Mouse (Mus musculus): ENCODE measurements around the gene Rpain.

Gene Rpain

DNA sequence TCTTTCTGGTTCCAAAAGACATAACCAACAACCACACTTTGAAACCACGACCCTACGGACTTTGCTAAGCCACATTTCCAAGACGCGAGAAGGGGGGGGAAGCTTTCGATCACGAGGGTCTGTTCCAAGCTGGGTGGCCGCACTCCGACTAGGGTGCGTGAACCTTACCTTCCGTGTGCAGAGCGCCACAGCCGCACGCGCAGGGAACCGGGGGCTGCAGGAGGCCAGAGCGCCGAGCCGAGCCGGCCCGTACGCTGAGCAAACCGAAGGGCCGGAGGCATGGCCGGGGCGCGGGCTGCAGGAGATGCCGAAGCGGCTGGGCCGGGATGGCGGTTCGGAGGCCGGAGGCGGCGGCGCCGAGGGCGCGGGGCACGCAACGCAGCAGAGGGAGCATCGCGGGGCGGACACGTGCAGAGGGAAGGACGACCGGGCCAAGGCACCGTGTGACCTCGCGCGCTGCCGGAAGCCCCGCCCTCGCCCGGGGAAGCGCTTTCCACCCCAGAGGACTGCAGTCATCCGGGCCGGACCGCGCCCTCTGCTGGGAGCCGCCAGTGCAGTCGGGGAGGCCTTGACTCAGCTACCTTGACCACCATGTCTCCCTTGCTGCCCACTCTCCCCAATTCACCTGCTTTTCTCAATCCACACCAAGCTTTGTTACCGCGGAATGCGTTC, 12.7 kb downstream of the Rpain start, which contains the start of gene C1qbp:
C1qbp (minus strand) TSS at position 470 of the 672 bp plus-strand sequence.
- no peak for DNase-seq (ENCODE audit: extremely low spot score, low read depth, low spot score)

- DNase-seq (ENCODE audit: extremely low spot score, low read depth, low spot score) = no peak
Observed at GRCm38 (mm10) chr11:71001167-71001566, 31.2 kb downstream of the Rpain start.

DNA sequence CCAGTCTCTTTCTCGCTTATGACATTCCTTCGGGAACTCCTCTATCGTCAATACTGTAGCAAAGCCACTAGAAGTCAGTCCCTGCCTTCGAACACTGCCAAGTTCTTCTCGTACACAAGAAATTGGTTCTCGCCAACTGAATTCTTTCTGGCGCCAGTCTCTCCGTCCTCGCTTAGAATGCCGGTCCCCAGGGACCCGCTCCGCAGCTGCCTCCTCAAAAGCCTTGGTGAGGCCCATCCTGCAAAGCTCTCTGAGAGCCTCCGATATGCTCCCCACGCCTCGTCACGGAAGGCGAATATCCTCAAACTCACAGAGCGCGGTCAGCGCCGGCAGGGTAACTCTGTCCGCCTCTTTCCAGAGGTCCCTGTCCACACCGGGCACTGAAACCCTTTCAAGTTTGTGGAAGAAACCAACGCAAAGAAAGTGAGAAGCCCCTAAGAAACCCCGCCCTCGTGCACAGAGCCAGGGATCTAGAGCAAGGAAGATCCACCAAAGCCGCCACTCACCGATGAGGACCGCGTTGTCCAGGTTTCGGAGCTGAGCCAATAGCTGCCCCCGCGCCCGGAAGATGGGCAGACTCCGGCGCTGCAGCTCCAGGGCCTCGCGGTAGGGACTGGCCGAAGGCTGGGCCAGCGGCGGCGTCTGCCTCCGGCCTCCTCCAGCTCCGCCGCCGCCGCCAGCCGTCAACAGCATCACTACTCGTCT, 33.8 kb downstream of the Rpain start:
- DNase-seq (ENCODE audit: extremely low spot score, low read depth, low spot score) = no peak

- peak; percentile 97 for DNase-seq (ENCODE audit: extremely low spot score, low read depth, low spot score)
Observed at GRCm38 (mm10) chr11:71004316-71004773, 34.3 kb downstream of the Rpain start, which contains the start of gene Dhx33. Dhx33 (minus strand) TSS chr11:71004437.

GRCm38 (mm10) chr11:71005046-71005445, 35.0 kb downstream of the Rpain start:
- DNase-seq (ENCODE audit: extremely low spot score, low read depth, low spot score) = no peak

- no peak for DNase-seq (ENCODE audit: extremely low spot score, low read depth, low spot score)
Observed at GRCm38 (mm10) chr11:71007026-71007425, 37.0 kb downstream of the Rpain start.

GRCm38 (mm10) chr11:71007831-71008230, 37.8 kb downstream of the Rpain start:
- DNase-seq (ENCODE audit: extremely low spot score, low read depth, low spot score) = no peak

DNA sequence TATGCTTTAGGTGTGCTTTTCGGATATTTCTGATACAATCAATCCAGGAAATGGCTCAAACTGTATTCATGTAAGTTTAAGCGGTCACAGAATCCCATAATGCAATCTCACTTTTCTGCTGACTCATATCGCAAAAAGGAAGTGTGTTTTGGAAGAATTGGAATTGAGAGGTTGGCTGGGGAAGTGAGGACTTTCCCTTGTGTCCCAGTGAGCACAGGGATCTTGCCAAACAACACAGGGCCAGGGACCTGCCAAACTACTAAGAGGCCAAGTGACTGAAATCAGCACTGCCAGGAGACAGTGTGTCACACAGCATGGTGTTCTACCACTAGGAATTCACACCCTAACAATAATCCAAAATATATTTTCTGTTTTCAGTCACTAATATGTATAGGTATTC, 38.3 kb downstream of the Rpain start:
- no peak for DNase-seq (ENCODE audit: extremely low spot score, low read depth, low spot score)

- DNase-seq (ENCODE audit: extremely low spot score, low read depth, low spot score) = no peak
Observed at GRCm38 (mm10) chr11:71012743-71013142, 42.7 kb downstream of the Rpain start.

- DNase-seq (ENCODE audit: extremely low spot score, low read depth, low spot score) = no peak
Observed at GRCm38 (mm10) chr11:71017051-71017450, 47.0 kb downstream of the Rpain start.

DNA sequence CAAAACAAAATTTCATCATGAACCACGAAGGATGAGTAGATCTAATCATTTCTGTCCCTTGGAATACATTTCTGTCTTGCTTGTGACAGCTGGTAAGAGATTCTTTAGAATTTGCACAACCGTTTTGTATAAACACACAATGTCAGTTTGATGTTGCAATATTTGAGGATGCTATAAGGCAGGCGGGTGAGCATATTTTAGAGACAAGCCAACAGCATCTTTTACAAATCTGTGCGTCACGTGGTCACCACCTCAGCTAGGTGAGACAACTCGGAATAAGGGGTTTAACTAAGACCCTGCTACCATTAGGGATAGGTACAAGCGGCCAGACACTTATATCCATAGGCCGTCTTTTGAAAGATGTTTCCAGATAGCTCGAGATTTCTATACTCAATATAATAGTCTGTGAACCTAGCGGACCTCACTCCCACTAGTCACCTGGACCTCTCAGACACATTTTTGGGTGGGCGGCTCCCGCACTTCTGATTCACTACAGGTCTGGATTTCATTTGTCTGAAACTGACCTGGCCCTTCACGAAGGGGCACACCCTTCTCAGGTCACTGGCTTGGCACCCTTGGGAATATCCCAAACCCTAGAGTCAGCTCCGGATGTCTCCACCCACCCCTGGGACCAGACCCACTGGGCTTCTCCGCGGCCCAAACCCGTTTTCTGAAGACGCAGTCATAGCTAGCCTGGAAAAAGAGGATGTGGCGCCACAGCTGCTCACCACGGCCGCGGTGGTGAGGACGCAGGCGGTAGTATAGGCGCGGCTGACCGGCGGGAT, 48.6 kb downstream of the Rpain start:
- no peak for DNase-seq (ENCODE audit: extremely low spot score, low read depth, low spot score)

DNA sequence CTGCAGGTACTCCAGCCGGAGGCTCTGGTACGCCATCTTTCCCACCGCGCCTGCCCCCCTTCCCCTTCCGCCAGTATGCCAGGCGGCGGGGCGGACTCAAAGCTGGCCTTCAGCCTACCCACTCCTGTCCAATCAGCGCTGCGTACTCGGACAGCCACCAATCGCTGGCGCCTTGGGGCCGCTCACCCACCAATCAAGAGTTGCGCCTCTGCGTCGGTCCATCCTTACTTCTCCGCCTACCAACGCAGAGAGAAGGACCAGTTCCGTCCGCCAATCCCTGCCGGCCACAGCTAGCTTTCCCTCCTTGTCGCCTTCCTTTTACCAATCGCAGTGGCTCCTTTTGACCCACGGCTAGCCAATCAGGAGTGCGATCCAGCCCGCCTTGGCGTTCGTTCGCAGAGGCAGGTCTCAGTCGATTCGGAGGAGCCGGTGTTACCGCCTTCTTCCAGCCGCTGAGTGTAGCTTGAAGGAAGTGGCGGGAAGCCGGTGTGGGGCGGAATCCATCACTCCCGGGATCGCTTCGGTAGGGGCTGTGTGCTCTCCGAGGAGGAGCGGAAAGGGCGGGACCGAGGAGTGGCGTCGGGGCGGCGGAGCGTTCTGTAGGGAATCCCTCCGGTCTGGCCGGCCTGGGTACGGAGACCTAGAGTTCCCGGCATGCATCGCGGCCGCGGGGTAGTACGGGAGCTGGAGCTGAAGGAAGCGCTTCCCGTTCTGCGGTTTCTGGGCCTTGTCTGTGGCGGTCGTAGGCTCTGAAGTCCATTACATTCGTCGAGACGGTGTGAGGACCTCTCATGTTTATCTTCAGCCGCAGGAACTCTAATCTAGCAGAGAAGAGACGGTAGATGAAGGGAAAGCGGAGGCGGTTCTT, 49.4 kb downstream of the Rpain start, which contains the start of the genes Mis12 and Derl2:
Mis12 (plus strand) TSS at position 411 of the 868 bp plus-strand sequence.
Derl2 (minus strand) TSS at position 641 of the 868 bp plus-strand sequence.
- DNase-seq (ENCODE audit: extremely low spot score, low read depth, low spot score) = peak; percentile 95
